Mouse (Mus musculus) erythroblast, embryonic 14.5 days (primary cell): ENCODE measurements around the gene Abhd10. TPM values are rescaled to one million over a fixed set of nuclear protein-coding genes. Genes with fewer than 3 reads are reported as not detected.

Experiments used
- H3K27me3 ChIP-seq: 2 replicates; pipeline ENCODE4 v1.6.1; 2012; ENCODE audit warnings: inconsistent platforms; ENCODE audit not compliant: control insufficient read depth
- H3K36me3 ChIP-seq: 2 replicates; pipeline ENCODE4 v1.6.1; 2012; ENCODE audit warnings: mild to moderate bottlenecking, inconsistent platforms; ENCODE audit not compliant: control insufficient read depth
- H3K4me1 ChIP-seq: 2 replicates; pipeline ENCODE4 v1.6.1; 2012; ENCODE audit warnings: inconsistent platforms; ENCODE audit not compliant: control insufficient read depth
- H3K4me3 ChIP-seq: replicated peaks from 2 replicates; pipeline ENCODE3; 2012; ENCODE audit warnings: moderate library complexity, mild to moderate bottlenecking, inconsistent platforms
- H3K9me3 ChIP-seq: 2 replicates; pipeline ENCODE4 v1.6.1; 2012; ENCODE audit warnings: low read length, inconsistent platforms, mixed read lengths; ENCODE audit not compliant: control insufficient read depth
- GATA1 ChIP-seq: IDR thresholded peaks from 2 replicates; pipeline ENCODE4 v1.6.1; 2012; ENCODE audit warnings: low read length, inconsistent platforms, mixed read lengths
- TAL1 ChIP-seq: IDR thresholded peaks from 3 replicates; pipeline ENCODE4 v1.6.1; 2012; ENCODE audit warnings: low read length, inconsistent platforms, mixed read lengths
- polyA plus RNA-seq: library from polyadenylated mRNA; stranded (reverse); fragments of >175 nt; gene quantifications from 2 replicates; pipeline ENCODE4 v1.2.3, GENCODE M21; 2012

Gene Abhd10
- polyA plus RNA-seq, 1 experiment = 0.45 TPM

DNA sequence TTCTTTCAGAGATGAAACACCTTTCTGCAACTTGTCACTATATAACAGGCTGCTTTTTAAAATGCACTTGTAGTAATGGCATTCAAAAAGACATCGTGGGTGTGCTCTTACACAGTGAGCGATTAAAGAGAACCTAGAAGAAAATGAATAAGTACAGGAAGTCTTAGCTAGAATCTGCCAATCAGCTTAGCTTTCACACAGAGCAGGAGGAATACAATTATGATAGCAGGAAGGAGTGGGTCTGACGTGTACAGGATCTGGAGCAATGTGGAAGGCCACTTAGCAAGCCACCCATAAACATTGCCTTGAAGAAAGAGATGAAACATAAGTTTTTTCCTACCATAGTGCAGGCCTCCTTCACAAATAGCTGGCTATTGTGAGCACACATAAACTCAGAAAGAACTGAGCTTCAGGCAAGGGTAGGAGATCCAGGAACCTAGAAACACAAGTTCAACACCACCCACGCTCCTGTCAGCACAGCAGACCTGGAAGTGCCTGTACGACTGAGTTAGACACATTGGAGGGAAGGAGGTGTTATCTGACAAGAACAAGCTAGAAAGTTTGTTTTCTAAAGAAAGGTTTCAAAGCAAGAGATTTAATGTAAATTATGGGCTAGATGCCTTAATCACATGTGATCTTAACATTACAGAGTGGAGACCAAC lies 28.1 kb downstream of the Abhd10 start:
- TF ChIP-seq GATA1 (no peak), TAL1 (no peak)
- no peaks in the 10 kb centered on the region for H3K27me3 ChIP-seq
- H3K4me3 ChIP-seq = no peak overlapping the region
- no peaks in the 10 kb centered on the region for H3K9me3 ChIP-seq
- H3K4me1 ChIP-seq = no peaks in the 10 kb centered on the region
- H3K36me3 ChIP-seq = no peaks in the 10 kb centered on the region

DNA sequence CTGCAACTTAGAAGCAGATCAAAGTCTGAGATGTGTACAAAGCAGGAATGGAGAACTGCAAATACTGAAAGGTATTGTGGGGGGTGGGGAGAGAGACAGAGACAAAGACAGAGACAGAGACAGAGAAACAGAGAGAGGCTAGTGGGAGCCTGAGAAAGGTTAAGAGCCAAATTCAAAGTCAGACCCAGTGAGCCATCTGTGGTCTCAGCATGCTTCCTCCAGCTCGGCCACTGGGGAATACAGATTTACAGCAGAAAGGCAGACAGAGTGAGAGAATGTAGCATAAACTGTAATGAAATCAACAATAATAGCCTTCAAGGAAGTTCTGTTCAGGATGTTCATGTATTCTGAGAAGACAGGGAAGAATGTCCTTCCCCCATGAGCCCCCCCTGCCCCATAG lies 28.9 kb downstream of the Abhd10 start:
- Histone ChIP-seq H3K9me3 (no peaks in the 10 kb centered on the region), H3K4me3 (no peak overlapping the region), H3K36me3 (no peaks in the 10 kb centered on the region), H3K4me1 (no peaks in the 10 kb centered on the region), H3K27me3 (no peaks in the 10 kb centered on the region)
- TF ChIP-seq TAL1 (no peak), GATA1 (no peak)

DNA sequence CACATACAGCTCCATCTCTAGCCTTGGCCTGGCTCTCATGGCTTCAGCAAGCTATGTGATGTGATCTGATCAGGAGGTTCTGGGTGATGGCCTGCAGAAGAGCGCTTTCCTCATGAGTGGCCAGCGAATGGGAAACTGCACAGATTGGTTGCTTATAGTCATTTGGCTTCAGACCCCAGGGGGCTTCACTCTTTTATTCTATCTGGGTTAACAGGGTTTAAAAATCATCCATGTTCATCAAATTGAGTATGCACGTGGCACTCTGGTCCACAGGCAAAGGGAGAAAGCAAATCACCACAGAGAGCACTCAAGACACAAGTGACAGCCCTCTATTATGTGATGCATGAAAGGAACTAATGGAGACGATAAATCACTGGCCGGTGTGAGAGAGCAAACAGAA lies 29.5 kb downstream of the Abhd10 start:
- no peak for TF ChIP-seq GATA1
- TF ChIP-seq TAL1 = no peak
- no peaks in the 10 kb centered on the region for H3K9me3 ChIP-seq
- H3K4me1 ChIP-seq = no peaks in the 10 kb centered on the region
- H3K36me3 ChIP-seq = no peaks in the 10 kb centered on the region
- no peak overlapping the region for H3K4me3 ChIP-seq
- H3K27me3 ChIP-seq = no peaks in the 10 kb centered on the region

DNA sequence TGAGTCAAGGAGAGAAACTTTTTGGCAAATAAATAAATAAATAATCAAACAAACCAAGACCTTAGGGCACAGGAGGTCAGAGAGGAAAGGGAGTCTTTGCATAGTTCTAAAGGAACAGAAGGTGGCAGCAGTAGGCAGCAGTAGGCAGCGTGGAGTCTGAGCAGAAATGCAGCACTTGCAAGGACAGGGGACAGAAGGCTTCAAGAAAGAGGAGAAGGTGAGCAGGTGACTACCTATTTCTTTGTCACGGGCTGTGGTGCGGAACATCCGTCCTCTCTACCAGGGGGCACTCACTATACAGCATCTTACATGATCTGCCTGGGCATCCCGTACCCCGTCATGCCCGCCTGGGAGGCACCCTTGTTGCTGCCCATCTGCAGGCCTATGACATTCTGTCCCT lies 31.5 kb downstream of the Abhd10 start:
- no peaks in the 10 kb centered on the region for H3K36me3 ChIP-seq
- no peaks in the 10 kb centered on the region for H3K27me3 ChIP-seq
- TF ChIP-seq TAL1 (no peak), GATA1 (no peak)
- H3K4me1 ChIP-seq = no peaks in the 10 kb centered on the region
- no peak overlapping the region for H3K4me3 ChIP-seq
- no peaks in the 10 kb centered on the region for H3K9me3 ChIP-seq

GRCm38 (mm10) chr16:45699301-45699700 lies 43.5 kb downstream of the Abhd10 start:
- no peaks in the 10 kb centered on the region for H3K27me3 ChIP-seq
- no peaks in the 10 kb centered on the region for H3K4me1 ChIP-seq
- TF ChIP-seq GATA1 (no peak), TAL1 (no peak)
- no peaks in the 10 kb centered on the region for H3K36me3 ChIP-seq
- no peaks in the 10 kb centered on the region for H3K9me3 ChIP-seq
- H3K4me3 ChIP-seq = no peak overlapping the region

- Histone ChIP-seq H3K27me3 (no peaks in the 10 kb centered on the region), H3K4me3 (no peak overlapping the region), H3K36me3 (no peaks in the 10 kb centered on the region), H3K4me1 (no peaks in the 10 kb centered on the region), H3K9me3 (no peaks in the 10 kb centered on the region)
- no peak for TF ChIP-seq GATA1
- TF ChIP-seq TAL1 = no peak
These were observed 44.8 kb downstream of the Abhd10 start for GRCm38 (mm10) chr16:45697996-45698395.

DNA sequence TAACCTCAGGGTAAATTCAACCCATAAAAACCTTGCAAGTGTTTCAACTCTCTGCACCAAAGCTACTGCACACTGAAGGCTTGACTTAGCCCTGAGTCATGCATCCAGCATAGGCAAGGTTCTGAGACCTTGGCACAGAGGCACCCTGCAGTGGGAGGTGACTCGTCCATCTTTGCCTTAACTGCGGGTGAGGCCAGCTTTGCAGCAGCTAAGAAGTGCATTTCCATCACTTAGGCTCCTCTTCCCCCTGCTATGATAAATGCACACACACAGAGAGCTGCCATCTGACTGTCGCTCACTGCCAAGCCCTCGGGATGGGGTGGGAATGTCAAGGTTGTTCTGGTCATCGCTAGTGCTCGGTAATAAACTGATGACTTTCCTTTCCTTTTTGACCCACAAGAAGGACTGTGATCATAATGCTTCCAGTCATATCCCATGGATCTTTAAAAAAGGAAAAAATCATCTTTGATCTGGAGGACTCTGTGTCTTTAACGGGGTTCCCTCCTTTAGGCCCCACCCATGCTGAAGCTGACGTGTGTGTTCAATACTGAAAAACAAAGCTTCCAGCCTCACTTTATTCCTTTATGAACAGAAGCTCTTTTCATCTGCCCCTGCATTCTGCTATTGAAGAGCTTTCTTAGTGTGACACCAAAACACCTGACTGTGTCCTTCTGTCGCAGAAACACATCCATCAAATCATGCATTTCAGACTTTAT lies 47.2 kb downstream of the Abhd10 start:
- H3K36me3 ChIP-seq = no peaks in the 10 kb centered on the region
- no peaks in the 10 kb centered on the region for H3K27me3 ChIP-seq
- no peak overlapping the region for H3K4me3 ChIP-seq
- H3K4me1 ChIP-seq = no peaks in the 10 kb centered on the region
- TF ChIP-seq GATA1 (no peak), TAL1 (no peak)
- H3K9me3 ChIP-seq = no peaks in the 10 kb centered on the region

- Histone ChIP-seq H3K9me3 (no peaks in the 10 kb centered on the region), H3K4me3 (no peak within 1 kb of the TSS), H3K27me3 (no peaks in the 10 kb centered on the region), H3K4me1 (no peaks in the 10 kb centered on the region), H3K36me3 (no peaks in the 10 kb centered on the region)
- TF ChIP-seq GATA1 (no peak), TAL1 (no peak)
These were observed 49.2 kb downstream of the Abhd10 start, which contains the start of gene Tmprss7 for GRCm38 (mm10) chr16:45693558-45693957. Gene Tmprss7, minus strand, starts transcription at chr16:45693658.

- no peaks in the 10 kb centered on the region for H3K27me3 ChIP-seq
- TF ChIP-seq GATA1 (no peak), TAL1 (no peak)
- H3K36me3 ChIP-seq = no peaks in the 10 kb centered on the region
- H3K4me1 ChIP-seq = no peaks in the 10 kb centered on the region
- H3K4me3 ChIP-seq = no peak overlapping the region
- H3K9me3 ChIP-seq = no peaks in the 10 kb centered on the region
These were observed 49.9 kb downstream of the Abhd10 start for GRCm38 (mm10) chr16:45692851-45693250.
